In the genomic region with DNA sequence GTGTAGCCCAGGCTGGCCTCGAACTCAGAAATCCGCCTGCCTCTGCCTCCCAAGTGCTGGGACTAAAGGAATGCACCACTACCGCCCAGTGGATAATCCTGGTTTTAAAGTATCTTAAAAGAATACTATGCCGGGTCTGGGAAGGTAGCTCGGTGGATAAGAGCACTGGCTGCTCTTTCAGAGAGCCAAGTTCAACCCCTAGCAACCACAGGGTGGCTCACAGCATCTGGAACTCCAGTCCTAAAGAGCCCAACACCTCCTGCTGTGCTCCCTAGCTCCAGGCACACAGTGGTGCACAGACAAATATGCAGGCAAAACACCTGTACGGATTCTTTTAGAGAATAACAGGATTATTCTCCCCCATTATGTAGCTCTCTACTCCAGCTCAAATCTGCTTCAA, we compare ENCODE assay signal across 15 mouse cellular contexts.
"Had no signal": no experiment of that assay in that cellular context is flagged by ENCODE, and none has a peak within 500 bp of the region (broad histone marks: within the 10 kb centered on the region; RNA-seq: fewer than 3 reads in every experiment).

No protein-coding gene starts in this region.

- H3K4me1 ChIP-seq: lung, embryonic 15.5 days; megakaryocyte, embryonic 14.5 days; midbrain, embryonic 12.5 days; midbrain, embryonic 15.5 days; neural tube, embryonic 12.5 days had no signal

- H3K4me3 ChIP-seq: lung, embryonic 15.5 days; megakaryocyte, embryonic 14.5 days; midbrain, embryonic 12.5 days; midbrain, embryonic 15.5 days; neural tube, embryonic 12.5 days had no signal

- DNase-seq: lung, adult 18-20 months; lung, postnatal 14 days; lung, postnatal 36 days; right cerebral cortex, adult 18-20 months; right cerebral cortex, postnatal 25 days; right cerebral cortex, postnatal 4 days; spleen, adult 18-20 months; thymus, adult 18-20 months; thymus, postnatal 14 days; thymus, postnatal 36 days had no signal
